Mouse (Mus musculus) cortical plate, adult 2 months (tissue): Measurements from ENCODE around the gene Slc15a3. TPM values are rescaled to one million over a fixed set of nuclear protein-coding genes. Genes with fewer than 3 reads are reported as not detected.
A peak's percentile ranks its signal among the peaks of the same experiment; 100 is the strongest.

Experiments
- H3K27ac ChIP-seq: fragments of 200-500 bp; 2 replicates; pipeline ENCODE4 v1.5.1; 2012; ENCODE audit warnings: low read length, control low read depth, inconsistent platforms; ENCODE audit not compliant: insufficient read depth
- H3K4me1 ChIP-seq: fragments of 200-500 bp; 2 replicates; pipeline ENCODE4 v1.6.1; 2011; ENCODE audit warnings: low read length; ENCODE audit not compliant: control insufficient read depth, insufficient read depth
- H3K4me3 ChIP-seq: fragments of 200-500 bp; 2 replicates; pipeline ENCODE4 v1.5.1; 2011; ENCODE audit warnings: mild to moderate bottlenecking, low read length, control low read depth; ENCODE audit not compliant: insufficient read depth
- CTCF ChIP-seq: fragments of 200-500 bp; IDR thresholded peaks from 2 replicates; pipeline ENCODE4 v1.5.1; 2011; ENCODE audit warnings: mild to moderate bottlenecking, control low read depth, low read length; ENCODE audit not compliant: insufficient read depth; ENCODE audit errors: extremely low read depth
- POLR2A ChIP-seq: fragments of 200-500 bp; IDR thresholded peaks from 2 replicates; pipeline ENCODE4 v1.6.1; 2011; ENCODE audit warnings: mild to moderate bottlenecking, low read length, control low read depth; ENCODE audit not compliant: insufficient read depth; ENCODE audit errors: extremely low read depth
- polyA plus RNA-seq: library from polyadenylated mRNA; depleted of rRNA; stranded (reverse); fragments of >200 nt; gene quantifications from 2 replicates; pipeline ENCODE4 v1.2.3, GENCODE M21; 2012

The Slc15a3 gene
- polyA plus RNA-seq, 1 experiment = 1.3 TPM

- no peak overlapping the region for H3K4me3 ChIP-seq
- H3K4me1 ChIP-seq = peaks cover 10% of the 10 kb centered on the region
- TF ChIP-seq CTCF = no peak
- no peak for TF ChIP-seq POLR2A
- H3K27ac ChIP-seq = peak overlapping the region; percentile 38; the same call in 1 of the 2 replicates
These were observed 33.8 kb upstream of the Slc15a3 start for GRCm38 (mm10) chr19:10805661-10806285.

GRCm38 (mm10) chr19:10808524-10809233, 30.8 kb upstream of the Slc15a3 start:
- peak overlapping the region; percentile 20 for H3K27ac ChIP-seq
- H3K4me1 ChIP-seq = peaks cover 5% of the 10 kb centered on the region
- TF ChIP-seq POLR2A = no peak
- TF ChIP-seq CTCF = no peak
- H3K4me3 ChIP-seq = no peak overlapping the region

GRCm38 (mm10) chr19:10809428-10810175, 29.9 kb upstream of the Slc15a3 start:
- Histone ChIP-seq H3K4me1 (peaks cover 5% of the 10 kb centered on the region), H3K4me3 (no peak overlapping the region), H3K27ac (peak overlapping the region; percentile 92)
- TF ChIP-seq CTCF (no peak), POLR2A (peak; percentile 9; the same call in 1 of the 2 replicates)

- peak overlapping the region; percentile 92 for H3K27ac ChIP-seq
- peaks cover 5% of the 10 kb centered on the region for H3K4me1 ChIP-seq
- TF ChIP-seq CTCF (no peak), POLR2A (no peak)
These were observed 29.4 kb upstream of the Slc15a3 start for GRCm38 (mm10) chr19:10810176-10810492.

GRCm38 (mm10) chr19:10811471-10811870, 28.1 kb upstream of the Slc15a3 start:
- no peak overlapping the region for H3K27ac ChIP-seq
- TF ChIP-seq POLR2A (no peak), CTCF (no peak)
- no peak overlapping the region for H3K4me3 ChIP-seq
- H3K4me1 ChIP-seq = peaks cover 5% of the 10 kb centered on the region

More at GRCm38 (mm10) chr19:10810176-10810492, 29.4 kb upstream of the Slc15a3 start:
- H3K4me3 ChIP-seq = no peak overlapping the region

DNA sequence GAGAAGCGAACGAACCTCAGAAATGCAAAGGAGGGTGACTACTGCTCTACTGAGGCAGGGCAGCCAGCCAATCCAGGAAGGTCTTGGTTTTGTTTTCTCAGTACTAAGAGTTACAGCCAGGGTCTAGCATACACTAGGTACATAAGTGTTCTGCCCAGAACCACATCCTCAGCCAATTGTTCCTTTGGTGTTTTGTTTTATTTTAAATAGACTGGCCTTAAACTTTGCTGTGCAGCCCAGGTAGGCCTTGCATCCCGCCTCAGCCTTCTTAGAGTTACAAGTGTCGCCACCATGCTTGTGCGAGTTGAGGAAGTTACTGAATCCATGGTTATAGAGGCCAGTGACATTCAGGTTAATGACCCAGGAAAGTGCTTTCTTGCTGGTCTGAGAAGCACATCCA, 26.5 kb upstream of the Slc15a3 start:
- no peak for TF ChIP-seq CTCF
- TF ChIP-seq POLR2A = no peak
- H3K27ac ChIP-seq = no peak overlapping the region
- peaks cover 5% of the 10 kb centered on the region for H3K4me1 ChIP-seq
- no peak overlapping the region for H3K4me3 ChIP-seq

DNA sequence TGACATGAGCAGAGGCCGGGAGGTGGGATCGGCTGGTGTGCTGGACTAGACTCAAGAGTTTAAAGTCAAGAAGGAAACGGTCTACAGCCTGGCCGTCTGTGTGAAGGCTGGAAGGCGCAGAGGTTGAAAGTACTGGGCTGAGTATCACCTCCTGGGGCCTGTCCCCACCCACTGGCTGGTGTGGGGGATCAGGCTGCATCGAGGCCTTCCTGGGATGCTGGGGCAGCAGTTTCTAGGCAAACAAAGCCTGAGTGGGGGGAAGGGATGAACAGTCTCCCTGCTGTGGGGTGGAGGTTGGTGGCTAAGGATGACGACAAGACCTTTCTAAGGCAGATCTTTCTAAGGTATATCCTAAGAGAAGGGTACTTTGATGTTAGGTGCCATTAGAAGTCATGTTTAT, 25.6 kb upstream of the Slc15a3 start:
- Histone ChIP-seq H3K27ac (no peak overlapping the region), H3K4me1 (peaks cover 4% of the 10 kb centered on the region), H3K4me3 (no peak overlapping the region)
- TF ChIP-seq POLR2A (no peak), CTCF (no peak)

- TF ChIP-seq CTCF (no peak), POLR2A (no peak)
- no peak overlapping the region for H3K27ac ChIP-seq
- no peak overlapping the region for H3K4me3 ChIP-seq
- H3K4me1 ChIP-seq = no peaks in the 10 kb centered on the region
These were observed 23.7 kb upstream of the Slc15a3 start for GRCm38 (mm10) chr19:10815871-10816270.

DNA sequence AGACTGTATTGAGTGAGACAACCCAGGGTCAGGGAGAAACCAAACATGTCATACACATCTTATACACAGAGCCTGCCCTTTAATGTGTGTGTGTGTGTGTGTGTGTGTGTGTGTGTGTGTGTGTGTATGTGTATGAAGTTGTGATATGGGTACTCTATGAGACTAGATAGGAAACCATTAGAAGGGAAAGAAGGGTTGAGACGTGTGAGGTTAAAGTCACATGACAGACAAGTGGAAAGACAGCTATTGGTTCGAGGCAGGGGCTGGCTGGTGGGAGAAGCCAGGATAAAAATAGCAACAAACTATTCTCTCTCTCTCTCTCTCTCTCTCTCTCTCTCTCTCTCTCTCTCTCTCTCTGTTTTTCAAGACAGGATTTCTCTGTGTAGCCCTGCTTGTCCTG, 23.1 kb upstream of the Slc15a3 start:
- Histone ChIP-seq H3K4me3 (no peak overlapping the region), H3K27ac (no peak overlapping the region), H3K4me1 (no peaks in the 10 kb centered on the region)
- TF ChIP-seq CTCF (no peak), POLR2A (no peak)
